Mouse (Mus musculus) E14TG2a.4 (cell line): ENCODE measurements around the gene Rnase2a.
"Not testable (repeated sequence)": the region's sequence is repeated elsewhere in the genome, so short reads cannot be mapped to it uniquely, and the experiment has no call there.

Experiments used
- H3K27me3 ChIP-seq: 2 replicates; pipeline ENCODE4 v1.6.1; 2014; ENCODE audit warnings: low read length, control low read depth; ENCODE audit not compliant: insufficient read depth
- H3K36me3 ChIP-seq: 2 replicates; pipeline ENCODE4 v1.6.1; 2014; ENCODE audit warnings: low read length, control low read depth; ENCODE audit not compliant: insufficient read depth
- H3K4me1 ChIP-seq: replicated peaks from 2 replicates; pipeline ENCODE4 v1.6.1; 2014; ENCODE audit warnings: low read depth, low read length, control low read depth
- H3K4me3 ChIP-seq: replicated peaks from 2 replicates; pipeline ENCODE4 v1.5.1; 2014; ENCODE audit warnings: mild to moderate bottlenecking, low read length
- H3K9me3 ChIP-seq: 2 replicates; pipeline ENCODE4 v1.6.1; 2014; ENCODE audit warnings: low read length, control low read depth
- CTCF ChIP-seq: conservative IDR thresholded peaks from 2 replicates; pipeline ENCODE4 v1.5.1; 2014; ENCODE audit warnings: low read length
- NANOG ChIP-seq: IDR thresholded peaks from 2 replicates; pipeline ENCODE4 v1.6.1; 2014; ENCODE audit warnings: borderline replicate concordance, low read length, mixed read lengths
- POU5F1 ChIP-seq: IDR thresholded peaks from 2 replicates; pipeline ENCODE4 v1.6.1; 2014; ENCODE audit warnings: low read length, borderline replicate concordance

Rnase2a gene

GRCm38 (mm10) chr14:51250348-51250747 lies 5.6 kb downstream of the Rnase2a start:
- peaks cover 7% of the 10 kb centered on the region for H3K4me1 ChIP-seq
- no peaks in the 10 kb centered on the region for H3K9me3 ChIP-seq
- H3K27me3 ChIP-seq, result peaks cover 21% of the 10 kb centered on the region
- no peaks in the 10 kb centered on the region for H3K36me3 ChIP-seq
- TF ChIP-seq CTCF (no peak), NANOG (no peak), POU5F1 (no peak)
- no peak overlapping the region for H3K4me3 ChIP-seq

- H3K9me3 ChIP-seq, result peaks cover 9% of the 10 kb centered on the region; the same call in 1 of the 2 replicates
- H3K27me3 ChIP-seq, result peaks cover 28% of the 10 kb centered on the region
- H3K4me1 ChIP-seq, result peaks cover 11% of the 10 kb centered on the region
- TF ChIP-seq CTCF (no peak), NANOG (peak; percentile 80)
- no peaks in the 10 kb centered on the region for H3K36me3 ChIP-seq
- no peak overlapping the region for H3K4me3 ChIP-seq
Observed at GRCm38 (mm10) chr14:51247736-51248135, 8.2 kb downstream of the Rnase2a start.

- peaks cover 6% of the 10 kb centered on the region for H3K27me3 ChIP-seq
- peaks cover 9% of the 10 kb centered on the region; the same call in 1 of the 2 replicates for H3K9me3 ChIP-seq
- H3K4me1 ChIP-seq, result 0 out of 2 replicates have a peak, but pooled peaks cover 4% of the 10 kb centered on the region
- H3K4me3 ChIP-seq, result no peak overlapping the region
- TF ChIP-seq CTCF (peak; percentile 57), NANOG (no peak), POU5F1 (no peak)
- no peaks in the 10 kb centered on the region for H3K36me3 ChIP-seq
Observed at GRCm38 (mm10) chr14:51240899-51241298, 15.0 kb downstream of the Rnase2a start.

GRCm38 (mm10) chr14:51237488-51237887 lies 18.4 kb downstream of the Rnase2a start:
- H3K4me3 ChIP-seq, H3K36me3 ChIP-seq, H3K27me3 ChIP-seq, H3K9me3 ChIP-seq, H3K4me1 ChIP-seq: not testable (repeated sequence)

GRCm38 (mm10) chr14:51229657-51230056 lies 26.3 kb downstream of the Rnase2a start:
- not testable (repeated sequence) for H3K36me3 ChIP-seq, H3K4me1 ChIP-seq, H3K9me3 ChIP-seq, H3K27me3 ChIP-seq, H3K4me3 ChIP-seq

GRCm38 (mm10) chr14:51220075-51220474 lies 35.8 kb downstream of the Rnase2a start:
- not testable (repeated sequence) for H3K4me3 ChIP-seq, H3K9me3 ChIP-seq, H3K4me1 ChIP-seq, H3K27me3 ChIP-seq, H3K36me3 ChIP-seq
